Mouse (Mus musculus) layer of hippocampus, adult 2 months (tissue): ENCODE measurements around the gene Cdh20. TPM values are rescaled to one million over a fixed set of nuclear protein-coding genes. Genes with fewer than 3 reads are reported as not detected.
"Not testable (repeated sequence)": the region's sequence is repeated elsewhere in the genome, so short reads cannot be mapped to it uniquely, and the experiment has no call there.

ENCODE experiments used
- DNase-seq, 2 experiments: peaks; one replicate each; pipeline ENCODE4 v3.0.0; 2022; ENCODE audit warnings: low spot score in 2 of 2
- H3K27ac ChIP-seq: fragments of 200-600 bp; 2 replicates; pipeline ENCODE4 v1.8.1; 2022
- H3K4me3 ChIP-seq: fragments of 200-600 bp; 2 replicates; pipeline ENCODE4 v1.8.1; 2022; ENCODE audit warnings: mild to moderate bottlenecking
- CTCF ChIP-seq: fragments of 200-600 bp; conservative IDR thresholded peaks from 2 replicates; pipeline ENCODE4 v1.8.1; 2022; ENCODE audit warnings: antibody characterized with exemption, mild to moderate bottlenecking, moderate library complexity
- total RNA-seq, 2 experiments: library from RNA; stranded (reverse); gene quantifications; 2 replicates each; pipeline ENCODE4 v1.2.3; 2021

Cdh20 gene
- total RNA-seq, 2 experiments from 2014 or later = 12.4 to 12.5 TPM

DNA sequence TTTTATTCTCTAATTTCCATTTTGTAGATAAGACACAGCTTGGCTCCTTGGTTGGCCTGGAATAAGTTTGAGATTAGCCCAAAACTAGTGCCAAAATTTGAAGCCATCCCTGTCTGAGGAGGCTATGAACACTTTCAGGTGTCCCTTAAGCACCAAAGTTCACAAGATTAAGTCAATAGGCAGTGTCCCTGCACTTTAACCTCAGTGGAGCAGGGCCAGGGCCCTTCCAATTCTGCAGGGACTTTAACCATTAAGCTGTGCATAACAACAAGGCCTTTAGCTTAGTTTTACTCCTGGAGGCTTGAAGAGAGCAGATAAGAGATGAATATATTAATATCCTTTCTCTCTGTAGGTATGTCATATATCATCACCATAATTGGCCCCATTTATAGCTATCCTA is 170.8 kb downstream of the Cdh20 start:
- Histone ChIP-seq H3K4me3 (no peak overlapping the region), H3K27ac (no peak overlapping the region)
- no peak for TF ChIP-seq CTCF
- DNase-seq = no peak

DNA sequence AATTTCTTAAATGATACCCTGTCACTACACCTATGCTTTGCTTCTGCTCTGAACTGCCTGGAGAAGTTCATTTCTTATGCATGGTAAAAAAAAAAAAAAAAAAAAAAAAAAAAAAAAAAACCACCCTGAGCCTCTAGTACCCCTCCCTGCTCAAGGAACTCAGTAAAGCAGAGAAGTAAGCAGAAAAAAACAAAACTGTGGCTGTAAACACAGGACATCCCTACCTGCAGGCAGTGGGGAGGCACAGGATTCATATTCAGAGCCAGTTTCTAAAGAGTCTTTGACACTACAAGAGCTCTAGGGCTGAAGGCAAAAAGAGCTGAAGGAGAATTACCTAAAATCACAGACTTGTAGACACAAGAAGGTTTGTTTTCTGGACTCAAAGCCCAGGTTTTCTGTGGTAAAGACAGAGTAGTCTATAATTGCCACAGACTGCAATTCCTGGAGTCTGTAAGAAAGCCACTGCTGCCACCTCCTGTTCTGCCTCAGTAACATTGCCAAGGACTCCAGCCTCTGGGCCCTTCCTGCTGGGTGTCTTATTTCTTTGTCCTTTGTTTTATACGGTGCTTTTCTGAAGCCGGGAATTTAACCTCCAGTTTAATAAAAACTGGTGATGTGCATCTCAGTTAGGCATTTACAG is 176.3 kb downstream of the Cdh20 start:
- peak; percentile 28 to 61 for DNase-seq
- no peak overlapping the region for H3K4me3 ChIP-seq
- no peak overlapping the region for H3K27ac ChIP-seq
- peak; percentile 92 for TF ChIP-seq CTCF

DNA sequence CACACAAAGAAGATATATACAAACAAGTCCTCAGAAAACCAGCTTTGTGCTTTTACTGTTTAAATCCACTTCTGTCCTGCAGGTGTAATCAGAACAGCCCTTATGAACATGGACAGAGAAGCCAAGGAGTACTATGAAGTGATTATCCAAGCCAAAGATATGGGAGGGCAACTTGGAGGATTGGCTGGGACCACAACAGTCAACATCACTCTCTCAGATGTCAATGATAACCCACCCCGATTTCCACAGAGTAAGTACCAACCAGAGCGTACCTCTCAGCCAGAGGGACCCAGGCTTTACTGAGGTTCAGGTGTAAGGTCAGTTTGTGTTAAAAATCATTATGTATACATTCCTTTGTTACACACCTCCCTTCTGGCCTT is 176.8 kb downstream of the Cdh20 start:
- H3K27ac ChIP-seq = no peak overlapping the region
- no peak overlapping the region for H3K4me3 ChIP-seq
- TF ChIP-seq CTCF = no peak
- DNase-seq = no peak

DNA sequence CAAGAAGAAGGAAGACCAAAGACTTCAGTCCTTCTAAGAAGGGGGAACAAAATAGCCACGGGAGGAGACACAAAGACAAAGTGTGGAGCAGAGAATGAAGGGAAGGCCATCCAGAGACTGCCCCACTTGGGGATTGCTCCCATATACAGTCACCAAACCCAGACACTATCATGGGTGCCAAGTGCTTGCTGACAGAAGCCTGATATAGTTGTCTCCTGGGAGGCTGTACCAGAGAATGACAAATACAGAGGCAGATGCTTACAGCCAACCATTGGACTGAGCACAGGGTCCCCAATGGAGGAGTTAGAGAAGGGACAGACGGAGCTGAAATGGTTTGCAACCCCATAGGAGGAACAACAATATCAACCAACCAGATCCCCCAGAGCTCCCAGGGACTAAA is 181.3 kb downstream of the Cdh20 start:
- not testable (repeated sequence) for H3K4me3 ChIP-seq, H3K27ac ChIP-seq, DNase-seq

DNA sequence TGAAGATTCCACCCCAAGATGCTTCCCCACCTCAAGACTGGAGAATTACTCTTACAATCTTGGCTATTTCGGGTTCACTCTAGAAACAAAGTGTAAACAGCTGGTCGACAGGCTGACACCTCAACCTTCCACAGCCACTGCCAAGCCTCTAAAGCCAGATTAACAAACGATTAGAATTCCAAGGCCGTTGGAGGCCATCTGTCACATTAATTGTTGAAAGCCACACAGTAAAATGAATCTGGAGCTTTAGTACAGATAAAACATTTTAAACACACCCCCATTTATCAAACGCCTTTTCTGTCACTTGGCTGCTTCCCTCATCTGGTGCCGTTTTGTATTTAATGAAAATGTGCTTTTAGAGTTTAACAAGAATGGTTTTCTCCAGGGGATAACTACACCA is 188.7 kb downstream of the Cdh20 start:
- H3K4me3 ChIP-seq = no peak overlapping the region
- H3K27ac ChIP-seq = peak overlapping the region; percentile 14; the same call in 1 of the 2 replicates
- DNase-seq = no peak
- no peak for TF ChIP-seq CTCF

DNA sequence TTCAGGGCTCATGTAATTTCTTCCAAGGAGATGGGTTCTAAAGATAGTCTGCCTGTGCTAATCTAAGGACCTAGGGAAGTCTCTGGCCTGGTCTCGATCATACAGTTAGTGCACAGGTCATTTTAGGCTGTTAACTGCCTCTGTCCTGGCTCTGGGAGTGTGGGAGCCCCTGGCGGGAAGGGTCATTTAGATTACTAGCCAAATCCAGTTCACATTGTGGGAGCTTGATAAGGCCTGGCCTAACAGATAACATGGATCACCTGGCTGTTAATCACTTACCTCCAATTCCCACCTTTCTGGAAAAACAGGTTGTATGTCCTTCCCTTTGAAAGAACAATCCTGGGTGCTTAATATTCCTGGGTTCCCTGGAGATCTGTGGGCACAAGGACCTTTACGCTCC is 193.3 kb downstream of the Cdh20 start:
- no peak for DNase-seq
- no peak overlapping the region for H3K4me3 ChIP-seq
- no peak for TF ChIP-seq CTCF
- H3K27ac ChIP-seq = no peak overlapping the region

DNA sequence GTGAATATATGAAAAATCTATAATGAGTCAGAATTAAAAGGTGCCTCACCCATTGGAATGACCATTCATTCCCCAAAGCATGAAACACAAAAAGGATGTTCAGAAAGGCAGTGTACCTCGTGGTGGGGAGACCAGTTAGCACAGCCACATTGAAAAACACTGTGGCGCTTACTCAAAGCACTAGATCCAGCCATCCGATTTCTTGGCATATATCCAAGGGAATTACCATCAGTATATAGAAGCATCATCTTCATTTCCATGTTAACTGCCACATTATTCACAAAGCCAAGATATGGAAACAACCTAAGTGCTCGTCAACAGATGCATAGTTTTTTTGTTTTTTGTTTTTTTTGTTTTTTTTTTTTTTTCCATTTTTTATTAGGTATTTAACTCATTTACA is 193.9 kb downstream of the Cdh20 start:
- H3K27ac ChIP-seq = no peak overlapping the region
- H3K4me3 ChIP-seq = no peak overlapping the region
- TF ChIP-seq CTCF = no peak
- no peak for DNase-seq

DNA sequence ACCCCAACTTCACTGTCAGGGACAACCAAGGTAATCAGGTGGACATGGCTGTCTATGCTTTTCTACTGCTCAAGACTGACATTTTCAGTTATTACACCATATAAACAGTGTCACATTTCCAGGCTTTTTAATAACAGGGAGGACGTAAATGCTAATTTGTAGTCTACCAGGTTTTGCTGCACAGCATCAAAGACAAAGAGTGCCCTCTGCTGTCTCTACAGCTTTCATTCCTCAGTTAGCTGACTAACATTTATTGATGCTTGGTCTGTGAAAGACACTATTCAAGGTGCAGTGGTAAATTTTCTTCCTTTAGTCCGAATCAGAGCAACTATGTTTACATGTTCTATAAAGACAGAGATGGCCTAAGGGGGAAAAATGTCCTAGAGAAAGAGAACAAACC is 210.7 kb downstream of the Cdh20 start:
- H3K27ac ChIP-seq = no peak overlapping the region
- peak in 1 of 2 experiments; percentile 51 for DNase-seq
- peak; percentile 82 for TF ChIP-seq CTCF

DNA sequence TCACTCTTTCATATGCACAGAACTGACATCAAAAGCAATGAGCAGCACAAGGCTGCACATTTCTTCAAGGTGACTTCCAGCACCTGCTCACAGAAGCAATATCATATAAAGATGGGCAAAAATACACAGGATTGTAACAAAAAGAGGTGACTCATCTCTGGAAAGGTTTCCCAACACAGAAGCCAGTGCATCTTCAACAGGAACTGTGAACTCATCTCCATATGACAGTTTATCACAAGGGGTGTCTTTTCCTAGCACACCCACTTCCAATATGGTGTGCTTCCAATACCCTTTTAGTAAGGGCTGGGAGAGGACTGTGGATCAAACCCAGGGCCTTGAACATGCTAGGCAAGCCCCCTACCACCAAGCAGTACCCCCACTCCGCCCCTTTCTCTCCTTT is 211.9 kb downstream of the Cdh20 start:
- Histone ChIP-seq H3K4me3 (no peak overlapping the region), H3K27ac (no peak overlapping the region)
- DNase-seq = no peak
- TF ChIP-seq CTCF = no peak

More for the DNA sequence above, 210.7 kb downstream of the Cdh20 start:
- H3K4me3 ChIP-seq = no peak overlapping the region

DNA sequence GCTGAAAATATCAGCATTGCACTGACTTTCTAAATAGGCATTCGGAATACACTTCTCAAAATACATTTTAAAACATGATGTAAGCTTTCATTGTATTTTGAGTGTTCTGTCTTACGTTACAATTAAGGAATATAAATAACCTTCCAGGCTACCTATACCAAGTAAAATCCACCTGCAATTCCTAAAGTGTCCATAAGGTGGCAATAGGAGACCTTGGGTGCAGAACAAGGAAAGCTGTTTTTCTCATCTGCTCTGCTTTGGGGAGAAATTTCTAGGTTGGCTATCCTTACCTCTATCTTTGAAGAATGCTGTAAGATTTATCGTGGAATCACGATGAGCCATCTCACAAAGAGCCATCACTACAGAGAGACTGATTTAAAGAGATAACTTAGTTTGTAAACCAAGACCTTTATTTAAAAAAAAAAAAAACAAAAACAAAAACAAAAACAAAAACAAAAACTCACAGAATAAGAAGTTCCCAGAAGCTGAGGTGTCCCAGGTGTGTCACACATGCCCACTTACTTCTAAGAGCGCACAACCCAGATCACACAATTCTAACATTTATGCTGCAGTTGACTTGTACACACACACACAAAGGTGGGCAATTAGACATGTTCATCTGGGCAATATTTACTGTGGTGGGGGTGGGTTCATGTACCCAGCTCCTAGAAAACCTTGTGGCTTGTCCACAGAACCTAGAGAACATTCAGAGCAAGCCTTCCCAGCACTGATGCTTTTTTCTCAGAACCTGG is 218.1 kb downstream of the Cdh20 start:
- no peak overlapping the region for H3K4me3 ChIP-seq
- TF ChIP-seq CTCF = peak; percentile 96
- no peak overlapping the region for H3K27ac ChIP-seq
- DNase-seq = peak in 1 of 2 experiments; percentile 68

DNA sequence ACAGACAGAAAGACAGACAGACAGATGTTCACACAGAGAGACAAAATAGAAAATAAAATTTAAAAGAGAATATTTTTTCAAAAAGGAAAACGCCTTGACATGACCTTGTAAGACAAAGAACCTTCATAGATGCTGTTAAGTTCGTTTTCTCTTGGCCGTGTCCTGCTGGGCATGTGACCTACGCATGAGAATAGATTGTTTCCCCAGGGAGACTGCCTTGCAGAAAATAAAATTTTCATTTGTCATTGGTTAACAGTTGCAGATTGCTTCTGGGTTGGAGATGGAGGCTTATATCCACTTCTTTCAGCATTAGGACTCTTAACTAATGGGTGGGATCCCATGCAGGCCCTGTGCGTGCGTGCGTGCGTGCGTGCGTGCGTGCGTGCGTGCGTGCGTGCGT is 219.2 kb downstream of the Cdh20 start:
- no peak overlapping the region for H3K27ac ChIP-seq
- no peak overlapping the region for H3K4me3 ChIP-seq
- DNase-seq = no peak
- TF ChIP-seq CTCF = no peak

DNA sequence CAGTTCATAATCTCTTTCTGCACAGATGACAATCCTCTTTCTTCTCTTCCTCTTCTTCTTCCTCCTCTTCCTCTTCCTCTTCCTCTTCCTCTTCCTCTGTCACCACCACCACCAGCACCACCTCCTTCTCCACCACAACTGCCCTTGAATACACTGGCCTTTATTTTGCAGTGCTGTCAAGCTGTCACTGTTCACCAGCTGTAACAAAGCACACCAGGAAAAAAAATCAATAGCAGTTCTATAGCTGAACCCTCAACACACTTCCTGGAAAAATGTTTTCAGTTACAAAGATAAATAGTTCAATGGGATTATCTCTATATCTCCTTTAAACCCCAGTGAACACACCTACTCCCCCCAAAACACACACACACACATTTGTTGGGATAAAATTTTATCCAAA is 224.1 kb downstream of the Cdh20 start:
- DNase-seq = no peak
- Histone ChIP-seq H3K4me3 (no peak overlapping the region), H3K27ac (no peak overlapping the region)
- TF ChIP-seq CTCF = no peak

DNA sequence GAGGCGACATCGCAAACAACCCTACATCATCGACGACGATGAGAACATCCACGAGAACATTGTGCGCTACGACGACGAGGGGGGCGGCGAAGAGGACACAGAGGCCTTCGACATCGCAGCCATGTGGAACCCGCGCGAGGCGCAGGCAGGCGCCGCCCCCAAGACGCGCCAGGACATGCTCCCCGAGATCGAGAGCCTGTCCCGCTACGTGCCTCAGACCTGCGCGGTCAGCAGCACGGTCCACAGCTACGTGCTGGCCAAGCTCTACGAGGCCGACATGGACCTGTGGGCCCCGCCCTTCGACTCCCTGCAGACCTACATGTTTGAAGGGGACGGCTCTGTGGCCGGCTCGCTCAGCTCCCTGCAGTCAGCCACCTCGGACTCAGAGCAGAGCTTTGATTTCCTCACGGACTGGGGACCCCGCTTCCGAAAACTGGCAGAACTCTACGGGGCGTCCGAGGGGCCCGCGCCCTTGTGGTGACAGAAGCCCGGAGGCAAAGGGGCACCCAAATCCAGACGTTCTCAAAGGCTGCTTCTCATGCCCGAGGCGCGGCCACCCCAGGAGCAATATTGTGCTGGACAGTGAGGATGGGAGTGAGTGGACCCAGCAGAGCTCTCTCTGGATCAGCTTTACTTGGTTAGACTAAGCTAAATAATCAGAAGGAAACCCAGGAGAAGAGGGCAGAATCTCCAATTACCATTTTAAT is 225.7 kb downstream of the Cdh20 start:
- DNase-seq = no peak
- no peak for TF ChIP-seq CTCF
- Histone ChIP-seq H3K4me3 (peak overlapping the region; percentile 44), H3K27ac (no peak overlapping the region)
